Mouse (Mus musculus) testis, adult 2 months (tissue): ENCODE measurements at regions not wholly inside any gene's neighbourhood (a gene's known extent, or its start where the extent isn't known, plus 50 kb on each side); places are given as distances from the start of the nearest gene placed in this dataset.

Experiments
- CTCF ChIP-seq: fragments of 200-500 bp; IDR thresholded peaks from 2 replicates; pipeline ENCODE4 v1.5.1; 2012; ENCODE audit warnings: low read depth, mild to moderate bottlenecking, inconsistent platforms, low read length, moderate library complexity; ENCODE audit not compliant: control insufficient read depth, insufficient read depth, insufficient replicate concordance
- POLR2A ChIP-seq: fragments of 200-500 bp; IDR thresholded peaks from 2 replicates; pipeline ENCODE4 v1.6.1; 2012; ENCODE audit warnings: low read depth, mild to moderate bottlenecking, inconsistent platforms, low read length, moderate library complexity; ENCODE audit not compliant: control insufficient read depth

DNA sequence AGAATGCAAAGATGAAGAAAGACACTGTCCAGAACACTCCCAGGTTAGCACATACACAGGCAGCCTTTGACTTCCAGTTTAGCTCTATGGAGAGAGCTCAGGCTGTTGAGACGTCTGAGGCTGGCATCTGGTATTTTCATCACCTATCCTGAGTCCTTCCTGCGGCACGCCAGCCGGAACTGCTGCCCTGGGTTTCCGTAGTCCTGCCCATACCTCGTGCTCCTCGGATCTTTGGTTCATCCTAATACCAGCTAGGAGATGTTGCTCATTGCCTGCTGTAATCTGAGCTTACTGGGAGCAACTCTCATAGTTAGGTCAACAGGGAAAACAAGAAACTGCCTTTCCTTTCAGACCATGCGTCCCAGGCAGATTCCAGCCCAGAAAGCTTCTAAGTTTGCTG, 79.8 kb upstream of the Gas1 start:
- TF ChIP-seq CTCF (no peak), POLR2A (no peak)
